Mouse (Mus musculus) liver, adult 2 months (tissue): ENCODE measurements around the gene Itga4.

Experiments used
- CTCF ChIP-seq: fragments of 200-500 bp; IDR thresholded peaks from 2 replicates; pipeline ENCODE4 v1.5.1; 2011; ENCODE audit warnings: low read depth, low read length, control low read depth
- POLR2A ChIP-seq: fragments of 200-500 bp; IDR thresholded peaks from 2 replicates; pipeline ENCODE4 v1.6.1; 2011; ENCODE audit warnings: low read length, control low read depth; ENCODE audit not compliant: insufficient read depth; ENCODE audit errors: extremely low read depth

GRCm38 (mm10) chr2:79227805-79228241 is 27.4 kb upstream of the Itga4 start:
- TF ChIP-seq POLR2A (no peak), CTCF (no peak)
